18 mouse cellular contexts compared by ENCODE assay signal in genomic region chr6:147118190-147118589, GRCm38 (mm10). TPM values are rescaled to one million over a fixed set of nuclear protein-coding genes. Genes with fewer than 3 reads are reported as not detected.
"Had no signal": no experiment of that assay in that cellular context is flagged by ENCODE, and none has a peak within 500 bp of the region (broad histone marks: within the 10 kb centered on the region; RNA-seq: fewer than 3 reads in every experiment).

No protein-coding gene starts in this region.

- H3K36me3 ChIP-seq: neural tube, embryonic 12.5 days; neural tube, embryonic 13.5 days; neural tube, embryonic 15.5 days; stomach, embryonic 15.5 days had no signal

- H3K4me1 ChIP-seq: neural tube, embryonic 12.5 days; neural tube, embryonic 13.5 days; neural tube, embryonic 15.5 days; stomach, embryonic 15.5 days had no signal

- H3K9me3 ChIP-seq: neural tube, embryonic 12.5 days; neural tube, embryonic 13.5 days; neural tube, embryonic 15.5 days; stomach, embryonic 15.5 days had no signal

- H3K4me2 ChIP-seq: neural tube, embryonic 12.5 days; neural tube, embryonic 13.5 days; neural tube, embryonic 15.5 days; stomach, embryonic 15.5 days had no signal

- DNase-seq: retina, postnatal 1 day; right cerebral cortex, adult 18-20 months; right cerebral cortex, postnatal 14 days; right cerebral cortex, postnatal 25 days; right cerebral cortex, postnatal 4 days; spleen, adult 18-20 months; thymus, adult 18-20 months; thymus, adult 2 months; thymus, postnatal 14 days; thymus, postnatal 25 days; thymus, postnatal 36 days; thymus, postnatal 4 days had no signal

- H3K9ac ChIP-seq: neural tube, embryonic 12.5 days; neural tube, embryonic 13.5 days; neural tube, embryonic 15.5 days; stomach, embryonic 15.5 days had no signal

- H3K4me3 ChIP-seq: neural tube, embryonic 12.5 days; neural tube, embryonic 13.5 days; neural tube, embryonic 15.5 days; stomach, embryonic 15.5 days had no signal

- H3K27ac ChIP-seq: neural tube, embryonic 12.5 days; neural tube, embryonic 13.5 days; neural tube, embryonic 15.5 days; stomach, embryonic 15.5 days; stomach, postnatal 0 days had no signal

- H3K27me3 ChIP-seq: neural tube, embryonic 12.5 days; neural tube, embryonic 13.5 days; neural tube, embryonic 15.5 days; stomach, embryonic 15.5 days had no signal

RNA-seq across cellular contexts. Expression of gene Mansc4, which starts 31.4 kb away (rescaled TPM):
- total RNA-seq: neutrophil, adult 5-6 weeks had no signal
